Comparison of ENCODE assay signal across 24 mouse cellular contexts in the genomic region with DNA sequence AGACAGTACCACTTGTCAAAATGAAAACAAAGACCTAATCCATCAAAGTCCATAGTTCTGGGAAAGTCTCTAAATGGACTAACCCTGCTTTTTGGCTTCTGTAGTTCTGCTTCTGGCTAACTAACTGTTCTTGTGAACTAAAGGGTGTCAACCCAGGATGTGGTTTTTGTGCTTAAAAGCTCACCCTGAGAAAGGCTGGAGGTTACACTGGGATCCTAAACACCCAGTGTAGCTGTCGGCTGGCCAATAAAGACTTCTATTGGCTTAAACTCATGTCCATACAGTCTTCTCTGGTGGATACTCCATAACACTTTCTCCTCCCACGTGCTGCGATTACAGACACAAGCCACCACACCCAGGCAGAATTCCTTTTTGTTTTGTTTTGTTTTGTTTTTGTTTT. TPM values are rescaled to one million over a fixed set of nuclear protein-coding genes. Genes with fewer than 3 reads are reported as not detected.
DNase-seq lines count a peak whose midpoint lies in the region; ATAC-seq and TF ChIP-seq lines count a peak whose summit lies in the region.
"Had no signal": no experiment of that assay in that cellular context is flagged by ENCODE, and none has a peak within 500 bp of the region (broad histone marks: within the 10 kb centered on the region; RNA-seq: fewer than 3 reads in every experiment).

No protein-coding gene starts in this region.

- H3K36me3 ChIP-seq in liver, adult 2 months (ENCODE audit: control insufficient read depth, insufficient read depth, low read length) = peaks cover 24% of the 10 kb centered on the region
- H3K36me3 ChIP-seq in liver, postnatal 0 days (replicated peaks; ENCODE audit: insufficient read depth, low read length) = peaks cover 27% of the 10 kb centered on the region
- peaks cover 0 to 14% of the 10 kb centered on the region in 2 experiments; a peak in 2 of 4 replicates for H3K36me3 ChIP-seq in MEL (ENCODE audit: control insufficient read depth in 1 of 2, insufficient read depth in 2 of 2, low read length in 2 of 2)
- peaks cover 30% of the 10 kb centered on the region for H3K36me3 ChIP-seq in liver, embryonic 12.5 days
- peaks cover 17% of the 10 kb centered on the region for H3K36me3 ChIP-seq in intestine, postnatal 0 days (ENCODE audit: control insufficient read depth, insufficient read depth)
- H3K36me3 ChIP-seq: embryonic facial prominence, embryonic 10.5 days; embryonic facial prominence, embryonic 15.5 days; forebrain, embryonic 12.5 days; heart, embryonic 10.5 days; hindbrain, embryonic 13.5 days; midbrain, embryonic 13.5 days had no signal

- TF ChIP-seq RAD21 in MEL (IDR thresholded peaks at IDR 0.05; ENCODE audit: low read depth, low read length) = no peak

- no peaks in the 10 kb centered on the region for H3K27me3 ChIP-seq in liver, adult 2 months (ENCODE audit: control insufficient read depth, insufficient read depth, low read length)
- no peaks in the 10 kb centered on the region for H3K27me3 ChIP-seq in liver, postnatal 0 days (ENCODE audit: insufficient read depth, low read length)
- H3K27me3 ChIP-seq in MEL (ENCODE audit: control insufficient read depth in 1 of 2, insufficient read depth in 2 of 2, low read length in 2 of 2) = no peaks in the 10 kb centered on the region
- no peaks in the 10 kb centered on the region for H3K27me3 ChIP-seq in liver, embryonic 12.5 days (replicated peaks)
- no peaks in the 10 kb centered on the region for H3K27me3 ChIP-seq in intestine, postnatal 0 days (replicated peaks; ENCODE audit: control insufficient read depth, insufficient read depth, low read length)
- H3K27me3 ChIP-seq: CH12.LX; embryonic facial prominence, embryonic 15.5 days; megakaryocyte, embryonic 14.5 days; Patski had no signal

- no peak for TF ChIP-seq POLR2A in liver, adult 2 months (IDR thresholded peaks at IDR 0.05; ENCODE audit: extremely low read depth, insufficient read depth, low read length)
- no peak for TF ChIP-seq POLR2A in MEL (IDR thresholded peaks at IDR 0.05; ENCODE audit: control insufficient read depth in 1 of 2, insufficient read depth in 1 of 2, low read depth in 1 of 2, low read length in 2 of 2, poor library complexity in 1 of 2)

- no peak for TF ChIP-seq EP300 in liver, postnatal 0 days (IDR thresholded peaks at IDR 0.05; ENCODE audit: low read depth)
- TF ChIP-seq EP300 in MEL (IDR thresholded peaks at IDR 0.05; ENCODE audit: low read depth in 1 of 2, low read length in 2 of 2) = no peak

- peak; percentile 33 for DNase-seq in liver, adult 2 months (ENCODE audit: extremely low read depth, low read depth, low spot score)
- no peak for DNase-seq in liver, postnatal 0 days
- peak; percentile 65 for DNase-seq in CD4-positive helper T cell, adult 2 months (ENCODE audit: low read depth, low spot score)
- DNase-seq in MEL (ENCODE audit: low read depth, low spot score) = peak; percentile 62
- no peak for DNase-seq in urinary bladder, postnatal 25 days (ENCODE audit: low spot score)
- DNase-seq: cerebellum, adult 8-10 months; cerebellum, postnatal 25 days; forebrain, postnatal 0 days; gastrocnemius, postnatal 10 days; heart, postnatal 4 days; kidney, adult 2 months; lung, adult 18-20 months; lung, postnatal 4 days had no signal

- H3K79me2 ChIP-seq in liver, adult 2 months (ENCODE audit: control insufficient read depth, insufficient read depth, low read length) = no peaks in the 10 kb centered on the region
- no peaks in the 10 kb centered on the region for H3K79me2 ChIP-seq in MEL (ENCODE audit: control insufficient read depth, insufficient read depth, low read length, poor library complexity)

- TF ChIP-seq CTCF in liver, adult 2 months (IDR thresholded peaks at IDR 0.05; ENCODE audit: low read depth, low read length) = no peak
- TF ChIP-seq CTCF in liver, postnatal 0 days (IDR thresholded peaks at IDR 0.05; ENCODE audit: low read depth) = no peak
- TF ChIP-seq CTCF in MEL (IDR thresholded peaks at IDR 0.05 in 2 of 3, conservative IDR thresholded peaks at IDR 0.05 in 1 of 3; ENCODE audit: control insufficient read depth in 1 of 3, insufficient read depth in 1 of 3, low read depth in 2 of 3, low read length in 3 of 3, poor library complexity in 1 of 3, severe bottlenecking in 1 of 3) = no peak
- TF ChIP-seq CTCF in intestine, postnatal 0 days (IDR thresholded peaks at IDR 0.05; ENCODE audit: low read depth) = no peak

- H3K27ac ChIP-seq in liver, adult 2 months (replicated peaks; ENCODE audit: insufficient read depth, low read depth, low read length) = no peak overlapping the region
- no peak overlapping the region; the same call in 1 of the 2 replicates for H3K27ac ChIP-seq in liver, postnatal 0 days (ENCODE audit: low read depth)
- peak overlapping the region; percentile 91 for H3K27ac ChIP-seq in MEL (ENCODE audit: control insufficient read depth, low read depth, low read length)
- H3K27ac ChIP-seq in liver, embryonic 12.5 days = 0 out of 2 replicates have a peak overlapping the region, but pooled peaks have one; percentile 90
- no peak overlapping the region for H3K27ac ChIP-seq in intestine, postnatal 0 days (ENCODE audit: low read depth, low read length)
- H3K27ac ChIP-seq: embryonic facial prominence, embryonic 10.5 days; embryonic facial prominence, embryonic 15.5 days; forebrain, embryonic 12.5 days; hindbrain, embryonic 13.5 days; midbrain, embryonic 13.5 days had no signal

- no peak overlapping the region for H3K4me2 ChIP-seq in liver, postnatal 0 days (ENCODE audit: low read depth, low read length)
- H3K4me2 ChIP-seq in liver, embryonic 12.5 days = peak overlapping the region; percentile 91; the same call in 1 of the 2 replicates
- no peak overlapping the region for H3K4me2 ChIP-seq in intestine, postnatal 0 days (replicated peaks; ENCODE audit: low read depth)
- H3K4me2 ChIP-seq: embryonic facial prominence, embryonic 15.5 days; forebrain, embryonic 12.5 days; hindbrain, embryonic 13.5 days; midbrain, embryonic 13.5 days had no signal

- no peaks in the 10 kb centered on the region for H3K9me3 ChIP-seq in liver, postnatal 0 days (ENCODE audit: low read length)
- no peaks in the 10 kb centered on the region for H3K9me3 ChIP-seq in MEL (replicated peaks; ENCODE audit: insufficient read depth, low read length)
- no peaks in the 10 kb centered on the region for H3K9me3 ChIP-seq in liver, embryonic 12.5 days (replicated peaks)
- no peaks in the 10 kb centered on the region for H3K9me3 ChIP-seq in intestine, postnatal 0 days (ENCODE audit: control insufficient read depth)
- H3K9me3 ChIP-seq: embryonic facial prominence, embryonic 10.5 days; embryonic facial prominence, embryonic 15.5 days; forebrain, embryonic 12.5 days; hindbrain, embryonic 13.5 days; midbrain, embryonic 13.5 days had no signal

- peaks cover 23% of the 10 kb centered on the region for H3K4me1 ChIP-seq in liver, adult 2 months (ENCODE audit: control insufficient read depth, insufficient read depth, low read length)
- H3K4me1 ChIP-seq in liver, postnatal 0 days (ENCODE audit: insufficient read depth) = peaks cover 30% of the 10 kb centered on the region
- peaks cover 2 to 21% of the 10 kb centered on the region in 2 experiments; a peak in 3 of 4 replicates for H3K4me1 ChIP-seq in MEL (ENCODE audit: control insufficient read depth in 1 of 2, insufficient read depth in 2 of 2, low read length in 2 of 2)
- H3K4me1 ChIP-seq in liver, embryonic 12.5 days = peaks cover 47% of the 10 kb centered on the region
- H3K4me1 ChIP-seq in intestine, postnatal 0 days (replicated peaks; ENCODE audit: control insufficient read depth, insufficient read depth, low read length) = 0 out of 2 replicates have a peak, but pooled peaks cover 3% of the 10 kb centered on the region

- 92% methylated on average over 3 of the region's 3 CpGs for WGBS in liver, adult 2 months
- WGBS in liver, postnatal 0 days (ENCODE audit: insufficient replicate concordance) = 74% methylated on average over 3 of the region's 3 CpGs
- 59% methylated on average over 3 of the region's 3 CpGs for WGBS in liver, embryonic 12.5 days (ENCODE audit: insufficient replicate concordance)
- 86% methylated on average over 3 of the region's 3 CpGs for WGBS in intestine, postnatal 0 days

- H3K9ac ChIP-seq in liver, adult 2 months (ENCODE audit: low read depth, low read length) = no peak overlapping the region
- H3K9ac ChIP-seq in liver, postnatal 0 days (replicated peaks) = no peak overlapping the region
- H3K9ac ChIP-seq in MEL (ENCODE audit: control insufficient read depth, low read depth, low read length, poor library complexity, severe bottlenecking) = peak overlapping the region; percentile 24
- no peak overlapping the region for H3K9ac ChIP-seq in liver, embryonic 12.5 days
- H3K9ac ChIP-seq in intestine, postnatal 0 days (ENCODE audit: low read depth, low read length) = no peak overlapping the region
- H3K9ac ChIP-seq: embryonic facial prominence, embryonic 15.5 days; forebrain, embryonic 12.5 days; forebrain, postnatal 0 days; hindbrain, embryonic 13.5 days; midbrain, embryonic 13.5 days had no signal

- no peak overlapping the region for H3K4me3 ChIP-seq in liver, adult 2 months (ENCODE audit: insufficient read depth, low read depth, low read length)
- no peak overlapping the region for H3K4me3 ChIP-seq in liver, postnatal 0 days (ENCODE audit: low read depth, low read length)
- no peak overlapping the region for H3K4me3 ChIP-seq in MEL (ENCODE audit: control insufficient read depth in 1 of 2, insufficient read depth in 1 of 2, low read depth in 2 of 2, low read length in 2 of 2)
- no peak overlapping the region for H3K4me3 ChIP-seq in liver, embryonic 12.5 days
- H3K4me3 ChIP-seq in intestine, postnatal 0 days (ENCODE audit: low read depth, low read length) = no peak overlapping the region
- H3K4me3 ChIP-seq: embryonic facial prominence, embryonic 10.5 days; embryonic facial prominence, embryonic 15.5 days; forebrain, embryonic 12.5 days; hindbrain, embryonic 13.5 days; megakaryocyte, embryonic 14.5 days; midbrain, embryonic 13.5 days had no signal

- ATAC-seq in liver, postnatal 0 days = no peak
- ATAC-seq in liver, embryonic 12.5 days = no peak
- ATAC-seq in intestine, postnatal 0 days = no peak
- ATAC-seq: forebrain, postnatal 0 days; midbrain, embryonic 13.5 days; Patski had no signal

RNA-seq across cellular contexts. Expression of a gene that starts 9.7 kb away (rescaled TPM):
- 21.3 and 26.5 TPM in 2 replicates for total RNA-seq in liver, adult 2 months (2014; rRNA removed)
- polyA plus RNA-seq in liver, adult 2 months (2012; rRNA removed) = 24.9 and 28.6 TPM in 2 replicates
- polyA plus RNA-seq in liver, postnatal 0 days (2015; fragmentation: Nextera tagmentation; extraction: Ambion mirVana) = 14.1 and 16.2 TPM in 2 replicates
- total RNA-seq in MEL (2012; rRNA removed) = 0.82 and 1.1 TPM in 2 replicates
- 1 to 10 TPM in 1 of 2 experiments, not detected in 1; 5.1 TPM for polyA plus RNA-seq in MEL (2012; ENCODE audit: insufficient read depth in 1 of 2, insufficient read length in 2 of 2, low read depth in 1 of 2, low replicate concordance in 2 of 2, missing spikeins in 1 of 2)
- 8.5 and 8.9 TPM in 2 replicates for polyA plus RNA-seq in liver, embryonic 12.5 days (2016; fragmentation: Nextera tagmentation; extraction: Ambion mirVana)
- 14.1 and 15.7 TPM in 2 replicates for polyA plus RNA-seq in intestine, postnatal 0 days (2015; fragmentation: Nextera tagmentation; extraction: Ambion mirVana)

RNA-seq across cellular contexts. Expression of a gene that starts 37.2 kb away (rescaled TPM):
- total RNA-seq in liver, adult 2 months (2014; rRNA removed) = 10.7 and 14.3 TPM in 2 replicates
- polyA plus RNA-seq in liver, adult 2 months (2012; rRNA removed) = 11.5 and 13.0 TPM in 2 replicates
- polyA plus RNA-seq in liver, postnatal 0 days (2015; fragmentation: Nextera tagmentation; extraction: Ambion mirVana) = 23.8 and 25.0 TPM in 2 replicates
- total RNA-seq in MEL (2012; rRNA removed) = 124 and 136 TPM in 2 replicates
- polyA plus RNA-seq in MEL (2012; ENCODE audit: insufficient read depth in 1 of 2, insufficient read length in 2 of 2, low read depth in 1 of 2, low replicate concordance in 2 of 2, missing spikeins in 1 of 2) = 100 to 1,000 TPM; 182 to 246 TPM
- 75.7 and 78.4 TPM in 2 replicates for polyA plus RNA-seq in liver, embryonic 12.5 days (2016; fragmentation: Nextera tagmentation; extraction: Ambion mirVana)
- 67.4 and 81.3 TPM in 2 replicates for polyA plus RNA-seq in intestine, postnatal 0 days (2015; fragmentation: Nextera tagmentation; extraction: Ambion mirVana)

Comparison
In these comparisons a context has a peak if more than half of its experiments do, and no peak if none do; other contexts are left out.
1. DNase-seq: peak in liver, adult 2 months (single experiment), CD4-positive helper T cell, adult 2 months (single experiment) and MEL (single experiment); none in liver, postnatal 0 days (single experiment) and urinary bladder, postnatal 25 days (single experiment).
2. H3K27ac ChIP-seq: peak in MEL (single experiment) and liver, embryonic 12.5 days (single experiment); none in liver, adult 2 months (single experiment), liver, postnatal 0 days (single experiment) and intestine, postnatal 0 days (single experiment).